Mouse (Mus musculus) stomach, postnatal 0 days (tissue): ENCODE results near the gene Ptpn14.

Source experiments
- CTCF ChIP-seq: IDR thresholded peaks from 2 replicates; pipeline ENCODE4 v1.5.1; 2016; ENCODE audit warnings: antibody characterized with exemption, low read depth, mild to moderate bottlenecking, moderate library complexity
- EP300 ChIP-seq: optimal IDR thresholded peaks from 2 replicates; pipeline ENCODE3; 2016; ENCODE audit warnings: antibody characterized with exemption

DNA sequence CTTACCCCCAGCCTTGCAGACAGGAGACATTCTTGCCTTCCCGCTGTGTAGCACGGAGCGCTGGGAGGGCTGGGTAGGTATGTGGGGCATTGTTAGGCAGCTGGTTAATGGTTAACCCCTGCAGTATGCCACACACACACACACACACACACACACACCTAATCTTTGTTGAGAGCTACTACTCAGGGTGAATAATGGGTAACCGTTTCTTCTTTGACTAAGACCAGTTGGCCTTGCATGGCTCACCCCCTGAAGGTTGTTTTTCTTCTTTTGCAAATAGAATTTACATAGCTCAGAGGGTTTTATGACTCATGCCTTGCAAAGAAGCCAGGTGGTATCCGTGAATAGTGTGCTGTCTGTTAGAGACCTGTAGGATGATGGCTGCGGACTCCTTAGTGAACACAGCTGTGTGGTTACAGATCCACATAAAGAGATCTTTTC lies 33.5 kb downstream of the Ptpn14 start:
- TF ChIP-seq EP300 (no peak), CTCF (0 out of 2 replicates have a peak, but pooled peaks have one; percentile 2)
